Mouse (Mus musculus) monocyte, adult 5-6 weeks (primary cell): ENCODE measurements around the gene Ap1b1. TPM values are rescaled to one million over a fixed set of nuclear protein-coding genes. Genes with fewer than 3 reads are reported as not detected.

Source experiments
- ATAC-seq: fragments of 153-309, 156-312 bp; replicated peaks from 2 replicates; pipeline ENCODE4 v1.8.0; 2017; ENCODE audit warnings: mild to moderate bottlenecking; ENCODE audit not compliant: low TSS enrichment, insufficient number of reproducible peaks, severe bottlenecking, poor library complexity, low FRiP score
- total RNA-seq: library from RNA; stranded (forward); fragments of 200-1000, 200-491, 200-594 nt; gene quantifications from 3 replicates; pipeline ENCODE4 v1.2.3, GENCODE M21; 2017

Gene Ap1b1
- total RNA-seq, 1 experiment from 2014 or later: 22.9 TPM

DNA sequence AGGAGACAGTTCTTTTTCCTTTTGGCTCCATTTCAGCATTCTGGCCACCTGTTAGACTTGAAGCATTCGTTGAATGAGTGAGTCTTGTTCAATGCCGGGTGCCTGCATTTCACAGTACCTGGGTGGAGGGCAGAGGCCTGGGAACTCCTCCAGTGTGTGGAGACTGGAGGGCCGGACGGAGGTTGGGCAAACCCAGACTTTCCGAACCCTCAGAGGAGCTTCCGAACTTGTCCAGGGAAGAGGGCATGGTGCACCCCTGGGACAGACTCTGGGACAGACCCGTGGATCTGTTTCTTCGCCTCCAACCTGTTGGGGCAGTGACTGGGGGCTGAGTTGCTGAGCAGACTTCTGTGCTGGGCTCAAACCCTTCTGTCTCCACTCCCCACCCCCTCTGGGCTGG is 70.4 kb downstream of the Ap1b1 start:
- no peak for ATAC-seq

DNA sequence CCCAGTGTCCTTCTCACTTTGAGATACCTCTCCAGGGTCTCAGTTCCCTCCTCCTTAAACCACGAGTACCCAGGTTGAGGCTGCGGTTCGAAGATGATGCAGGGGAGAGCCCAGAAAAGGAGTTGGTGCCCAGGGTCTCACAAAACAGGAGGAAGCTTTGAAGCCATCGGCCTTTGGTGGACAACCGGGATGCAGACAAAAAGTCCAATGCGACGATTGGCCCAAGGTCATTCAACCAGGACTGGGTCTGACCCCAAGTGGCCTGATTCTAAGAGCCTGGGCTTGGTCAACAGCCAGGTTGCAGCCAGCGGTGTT is 70.9 kb downstream of the Ap1b1 start:
- no peak for ATAC-seq

DNA sequence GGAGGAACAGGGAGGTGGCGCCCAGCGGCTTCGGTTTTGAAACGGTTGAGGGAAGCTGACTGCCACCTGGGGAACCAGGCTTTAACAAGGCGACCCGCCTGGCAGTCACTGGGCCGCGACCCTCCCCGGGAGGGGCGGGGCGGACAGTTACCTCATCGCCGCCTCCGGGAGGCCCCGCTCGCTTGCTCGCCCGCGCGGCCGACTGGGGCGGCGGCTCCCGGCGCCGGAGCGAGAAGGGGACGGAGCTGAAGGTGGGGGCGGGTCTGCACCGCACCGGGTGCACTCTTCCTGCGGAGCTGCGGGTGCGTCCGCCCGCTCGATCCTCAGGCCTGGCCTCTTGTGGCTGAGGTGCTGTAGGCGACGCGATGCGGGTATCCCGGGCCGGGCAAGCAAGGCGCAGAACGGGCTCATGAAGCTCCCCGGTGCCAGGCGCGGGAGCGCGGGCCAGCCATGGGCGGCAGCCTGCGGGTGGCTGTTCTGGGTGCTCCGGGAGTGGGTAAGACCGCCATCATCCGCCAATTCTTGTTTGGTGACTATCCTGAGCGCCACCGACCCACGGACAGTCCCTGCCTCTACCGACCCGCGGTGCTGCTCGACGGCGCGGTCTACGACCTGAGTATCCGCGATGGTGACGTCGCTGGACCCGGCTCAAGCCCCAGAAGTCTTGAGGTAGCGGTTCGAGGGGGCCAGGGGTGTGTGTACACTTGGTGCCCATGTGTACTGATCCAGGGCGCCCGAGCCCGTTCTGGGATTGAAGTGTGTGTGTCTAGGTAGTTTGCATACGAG is 71.4 kb downstream of the Ap1b1 start, which contains the start of gene Rasl10a:
TSS of gene Rasl10a (plus strand) at position 273 of the 786 bp plus-strand sequence.
- ATAC-seq: no peak

DNA sequence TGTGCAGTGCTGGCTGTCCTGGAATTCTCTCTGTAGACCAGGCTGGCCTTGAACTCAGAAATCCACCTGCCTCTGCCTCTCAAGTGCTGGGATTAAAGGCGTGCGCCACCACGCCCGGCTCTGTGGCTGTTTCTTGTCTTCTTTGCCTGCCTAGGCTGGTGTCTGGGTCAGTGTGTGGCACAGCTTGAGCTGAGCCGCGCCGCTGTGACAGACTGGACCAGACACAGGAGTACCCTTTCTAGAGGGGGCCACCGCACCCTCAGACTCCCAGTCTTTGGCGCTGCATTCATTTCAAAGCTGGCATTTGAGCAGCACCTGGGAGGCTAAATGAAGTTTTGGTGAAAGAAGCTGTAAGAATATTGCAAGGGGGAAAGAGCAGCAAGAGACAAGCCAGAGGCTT is 72.2 kb downstream of the Ap1b1 start:
- ATAC-seq: no peak

DNA sequence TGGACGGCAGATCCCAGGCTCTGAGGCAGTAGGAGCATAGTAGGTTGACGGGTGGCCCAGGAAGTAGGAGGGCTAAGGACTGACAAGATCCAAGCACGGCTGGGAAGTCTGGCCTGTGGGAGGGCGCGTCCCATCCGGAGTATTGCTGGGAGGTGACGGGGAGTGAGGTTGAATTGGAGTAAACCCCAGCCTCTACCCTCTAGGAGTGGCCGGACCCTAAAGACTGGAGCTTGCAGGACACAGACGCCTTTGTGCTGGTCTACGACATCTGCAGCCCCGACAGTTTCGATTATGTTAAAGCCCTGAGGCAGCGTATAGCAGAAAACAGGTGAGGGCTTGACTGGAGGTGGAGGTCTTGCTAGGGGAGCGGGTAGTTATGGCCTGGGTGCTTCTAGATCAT is 72.6 kb downstream of the Ap1b1 start:
- no peak for ATAC-seq

DNA sequence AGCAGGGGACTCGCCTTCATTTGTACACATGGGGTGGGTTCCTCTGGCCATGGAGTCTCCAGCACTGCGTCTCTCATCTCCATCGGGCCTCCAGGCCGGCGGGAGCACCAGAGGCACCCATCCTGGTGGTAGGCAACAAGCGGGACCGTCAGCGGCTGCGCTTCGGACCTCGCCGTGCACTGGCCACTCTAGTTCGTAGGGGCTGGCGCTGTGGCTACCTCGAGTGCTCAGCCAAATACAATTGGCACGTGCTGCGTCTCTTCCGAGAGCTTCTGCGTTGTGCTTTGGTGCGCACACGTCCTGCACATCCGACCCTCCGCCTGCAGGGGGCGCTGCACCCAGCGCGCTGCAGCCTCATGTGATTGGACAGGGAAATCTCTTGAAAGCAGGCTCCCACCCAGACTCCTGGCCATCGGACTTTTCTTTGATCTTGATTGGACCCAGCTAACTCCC is 73.1 kb downstream of the Ap1b1 start:
- ATAC-seq: no peak

DNA sequence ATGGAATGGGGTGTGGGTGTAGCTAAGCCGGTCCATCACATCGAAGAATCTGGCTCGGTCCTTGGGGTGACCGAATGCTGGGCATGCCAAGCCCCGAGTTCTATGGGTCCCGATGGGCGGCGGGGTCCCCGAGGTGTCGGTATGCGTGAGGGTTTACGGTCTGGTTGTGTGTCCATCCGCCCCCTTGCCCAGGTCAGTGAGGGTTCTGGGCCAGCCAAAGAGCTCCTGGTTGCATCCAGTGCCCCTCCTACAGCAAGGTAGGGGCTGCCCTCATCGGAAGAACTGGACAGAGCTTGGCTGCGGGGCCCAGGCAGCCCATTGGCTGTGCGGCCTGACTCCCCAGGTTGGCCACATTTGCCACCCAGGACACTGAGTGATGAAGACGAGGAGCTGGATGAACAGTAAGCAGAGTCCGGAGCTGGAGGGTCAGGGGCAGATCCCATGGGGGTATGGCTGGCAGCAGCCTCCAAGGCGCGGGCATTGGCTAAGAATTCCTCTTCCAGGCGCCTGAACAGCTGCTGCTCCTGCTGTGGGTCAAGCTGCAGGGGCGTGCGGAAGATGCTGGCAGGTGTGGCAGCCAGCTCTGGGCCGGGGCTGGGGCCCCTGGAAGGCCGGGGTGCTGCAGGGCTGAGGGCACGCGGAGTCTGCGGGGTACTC is 74.3 kb downstream of the Ap1b1 start:
- no peak for ATAC-seq

DNA sequence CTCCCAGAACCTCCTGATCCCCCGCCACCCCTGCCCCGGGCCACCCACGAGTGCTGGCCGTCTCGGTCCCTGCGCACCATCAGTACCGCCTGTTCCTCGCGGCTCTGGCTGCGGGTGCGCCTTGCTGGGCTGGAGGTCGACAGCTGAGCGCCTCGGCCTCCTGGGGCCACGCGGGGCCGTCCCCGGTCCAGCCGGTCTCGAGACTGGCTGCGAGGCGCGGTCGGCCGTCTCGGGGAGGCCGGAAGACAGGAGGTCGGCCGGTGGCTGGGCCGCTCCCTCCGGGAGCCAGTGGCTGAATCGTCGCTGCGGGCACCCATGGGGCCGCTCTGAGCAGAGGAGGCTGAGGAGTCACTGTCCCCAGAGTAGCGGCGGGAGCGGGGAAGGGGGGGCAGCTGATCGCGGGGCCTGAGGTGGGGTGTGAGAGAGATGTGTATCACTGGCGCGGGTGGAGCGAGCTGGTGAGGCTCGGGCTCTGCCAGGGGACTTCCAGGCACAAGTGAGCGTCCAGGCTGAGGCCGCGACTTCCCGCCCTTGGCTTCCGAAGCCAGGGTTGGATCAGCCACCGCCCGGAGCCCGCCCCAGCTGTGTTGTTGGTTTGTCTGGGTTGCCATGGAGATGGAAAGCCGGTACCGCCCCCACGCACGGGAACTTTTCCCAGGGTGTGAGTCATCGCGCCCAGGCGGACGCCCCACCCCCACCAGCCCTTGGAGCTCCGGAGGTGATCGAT is 75.0 kb downstream of the Ap1b1 start:
- 0 out of 2 replicates have a peak, but pooled peaks have one; percentile 33 for ATAC-seq

DNA sequence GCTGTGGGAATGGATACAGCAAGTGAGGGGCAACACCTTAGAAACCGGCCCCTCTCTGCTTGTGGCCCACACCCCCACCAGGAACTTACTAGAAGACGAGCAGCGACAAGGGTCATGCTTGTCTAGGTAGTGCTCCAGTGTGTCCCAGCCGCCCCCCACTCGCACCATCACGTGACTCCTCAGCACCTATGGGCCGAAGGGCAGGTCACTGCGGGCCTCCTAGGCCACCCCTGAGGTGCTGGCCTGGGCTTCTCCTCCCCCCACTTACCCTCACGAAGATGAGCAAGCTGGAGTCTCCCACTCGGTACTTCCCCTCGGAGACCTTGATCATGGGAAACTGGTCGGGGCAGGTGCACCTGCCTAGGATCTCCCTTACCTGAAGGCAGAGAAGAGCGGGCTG is 75.7 kb downstream of the Ap1b1 start:
- no peak for ATAC-seq

DNA sequence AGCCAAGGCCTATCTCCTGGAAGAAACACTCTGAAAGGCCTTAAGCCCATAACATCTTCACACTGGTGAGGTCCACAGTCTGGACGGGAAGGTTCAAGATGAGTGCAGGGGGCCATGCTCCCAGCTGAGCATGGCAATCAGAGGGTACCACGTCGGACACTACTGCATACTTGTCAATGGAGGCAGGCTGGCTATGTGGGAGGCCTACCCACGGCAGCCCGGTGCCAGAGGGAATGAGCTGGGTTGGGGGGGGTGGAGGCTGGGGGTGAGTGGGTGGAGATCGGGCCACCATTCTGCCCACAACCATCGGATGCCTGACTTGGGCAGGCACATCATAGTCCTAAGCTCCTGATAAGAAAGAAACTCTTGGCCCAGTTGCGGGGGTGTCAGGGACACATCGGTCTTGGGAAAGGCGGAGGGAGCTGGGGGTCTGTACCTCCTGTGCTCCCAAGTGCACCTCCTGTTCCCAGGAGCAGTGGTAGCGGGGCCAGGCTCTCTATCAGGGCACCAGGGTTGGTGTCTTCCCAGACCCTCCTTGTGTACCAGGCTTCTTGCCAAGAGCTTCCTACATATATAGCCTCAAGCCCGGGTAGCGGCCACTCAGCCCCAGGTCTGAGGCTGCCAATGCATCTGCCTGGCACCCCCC is 76.4 kb downstream of the Ap1b1 start:
- no peak for ATAC-seq

DNA sequence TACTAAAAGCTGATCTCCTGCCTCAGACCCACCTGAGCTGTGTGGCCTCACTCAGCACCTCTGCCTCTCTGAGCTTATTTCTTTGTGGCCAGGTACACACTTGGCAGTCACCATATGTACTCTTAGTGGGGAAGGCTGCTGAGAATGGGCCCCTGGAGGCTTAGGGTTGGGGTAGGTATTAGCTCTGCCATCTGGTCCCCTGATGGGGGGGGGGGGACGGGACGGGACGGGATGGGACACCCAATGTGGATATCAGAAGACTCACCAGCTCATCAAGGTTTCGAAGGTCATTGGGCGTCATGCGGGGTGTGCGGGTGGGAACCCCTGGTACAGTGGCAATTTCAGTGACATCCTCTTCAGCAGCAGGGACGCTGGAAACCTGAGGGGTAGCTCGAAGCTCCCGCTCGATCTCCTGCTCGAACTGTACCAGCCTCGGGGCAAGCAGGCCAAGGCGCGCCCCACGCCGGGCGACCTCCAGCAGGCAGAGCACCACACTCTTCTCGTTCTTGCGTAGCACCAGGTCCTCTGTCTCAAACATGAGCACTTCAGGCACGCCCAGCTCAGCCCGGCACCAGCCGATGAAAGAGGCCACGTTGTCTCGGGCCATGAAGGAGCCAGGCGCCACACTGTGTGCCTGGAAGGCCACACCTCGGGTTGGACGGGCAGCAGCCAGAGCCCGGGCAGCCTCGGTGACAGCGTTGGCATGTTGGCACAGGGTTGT is 77.1 kb downstream of the Ap1b1 start:
- ATAC-seq: no peak

DNA sequence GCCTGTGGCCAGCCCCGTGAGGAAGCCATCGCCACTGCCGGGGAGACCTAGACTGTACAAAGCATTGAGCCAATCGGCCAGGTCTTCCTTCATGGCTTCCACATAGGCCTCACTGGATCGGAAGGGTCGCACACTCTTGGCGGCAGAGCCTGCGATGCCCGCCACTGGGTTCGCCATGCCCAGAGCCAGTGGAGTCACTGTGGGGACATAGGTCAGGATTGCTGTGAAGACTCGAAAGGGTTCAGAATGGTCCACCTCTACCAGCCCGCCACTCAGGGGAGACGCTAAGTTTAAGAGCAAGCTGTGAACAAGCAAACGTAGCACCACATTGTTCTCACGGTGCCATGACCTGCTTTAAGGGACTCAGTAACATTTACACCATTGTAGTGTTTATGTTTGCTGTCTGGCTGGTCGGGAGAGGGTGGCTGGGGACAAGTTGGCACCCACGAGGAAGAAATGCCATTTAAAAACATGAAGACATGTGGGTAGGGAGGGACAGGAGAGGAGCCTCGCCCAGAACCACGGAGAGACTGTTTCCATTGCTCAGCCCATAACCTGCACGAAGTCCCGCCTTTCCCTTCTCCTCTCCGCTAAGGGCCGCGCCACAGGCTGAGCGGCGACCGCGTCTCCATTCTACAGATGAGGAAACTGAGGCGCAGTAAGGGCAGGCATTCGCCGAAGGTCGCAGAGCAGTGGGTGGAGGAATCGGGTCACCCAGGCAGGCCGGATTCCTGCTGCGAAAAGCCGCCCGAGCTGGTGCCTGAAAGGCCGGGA is 77.8 kb downstream of the Ap1b1 start:
- ATAC-seq: no peak

DNA sequence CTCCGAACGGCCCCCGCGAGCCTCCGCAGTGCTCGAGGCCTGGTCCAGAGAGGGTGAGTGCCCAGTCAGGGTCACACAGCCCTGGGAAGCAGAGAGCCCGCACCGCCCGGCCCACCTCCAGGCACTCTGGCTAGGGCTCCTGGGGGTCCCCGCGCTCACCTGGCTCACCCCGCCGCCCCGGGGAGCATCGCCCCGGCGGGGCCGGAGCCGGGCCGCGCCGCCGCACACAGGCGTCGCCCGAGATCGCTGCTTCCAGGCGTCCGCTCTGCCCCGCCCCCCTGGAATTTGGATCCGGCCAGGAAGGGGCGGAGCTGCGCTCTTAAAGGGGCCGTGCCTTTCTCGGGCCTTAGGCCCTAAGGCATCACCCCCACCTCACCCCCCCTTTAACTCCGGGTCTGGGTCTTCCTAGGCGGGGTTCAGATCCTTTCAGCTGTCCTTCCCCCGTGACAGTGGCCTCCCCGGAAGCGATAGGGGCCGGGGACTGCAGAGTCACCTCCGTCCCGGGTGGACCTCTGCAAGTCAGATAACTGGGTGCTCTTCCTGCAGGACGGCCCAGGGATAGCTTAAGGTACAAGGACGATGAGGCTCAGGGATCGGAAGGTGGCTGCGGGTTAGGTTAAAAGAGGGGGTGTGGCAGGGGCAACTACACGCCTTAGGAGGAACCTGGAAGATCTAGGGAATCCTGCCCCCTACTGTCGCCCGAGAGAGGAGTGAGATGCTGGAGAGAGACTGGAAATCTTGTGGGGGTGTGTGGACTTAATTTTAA is 78.6 kb downstream of the Ap1b1 start, which contains the start of gene Gas2l1:
TSS of gene Gas2l1 (minus strand) at position 272 of the 766 bp plus-strand sequence.
- peak; percentile 24; the same call in 1 of the 2 replicates for ATAC-seq

DNA sequence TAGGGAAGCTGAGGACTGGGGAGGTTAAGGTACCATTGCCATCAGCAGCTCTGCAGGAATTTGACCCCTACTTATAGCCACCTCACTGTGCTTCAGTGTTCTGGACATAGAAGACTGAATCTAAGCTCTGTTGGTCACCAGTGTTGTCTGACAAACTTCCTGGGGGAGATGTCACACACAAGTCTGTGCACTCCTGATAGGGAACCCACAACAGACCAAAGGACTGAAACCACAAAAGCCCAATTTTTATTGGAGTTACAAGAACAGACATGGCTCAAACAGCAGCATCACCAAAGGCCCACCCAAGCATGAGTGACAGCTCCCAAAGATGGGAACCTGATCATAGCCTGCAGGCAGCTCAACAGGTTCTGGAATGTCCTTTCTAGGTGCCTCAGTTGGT is 80.4 kb downstream of the Ap1b1 start:
- ATAC-seq: no peak

DNA sequence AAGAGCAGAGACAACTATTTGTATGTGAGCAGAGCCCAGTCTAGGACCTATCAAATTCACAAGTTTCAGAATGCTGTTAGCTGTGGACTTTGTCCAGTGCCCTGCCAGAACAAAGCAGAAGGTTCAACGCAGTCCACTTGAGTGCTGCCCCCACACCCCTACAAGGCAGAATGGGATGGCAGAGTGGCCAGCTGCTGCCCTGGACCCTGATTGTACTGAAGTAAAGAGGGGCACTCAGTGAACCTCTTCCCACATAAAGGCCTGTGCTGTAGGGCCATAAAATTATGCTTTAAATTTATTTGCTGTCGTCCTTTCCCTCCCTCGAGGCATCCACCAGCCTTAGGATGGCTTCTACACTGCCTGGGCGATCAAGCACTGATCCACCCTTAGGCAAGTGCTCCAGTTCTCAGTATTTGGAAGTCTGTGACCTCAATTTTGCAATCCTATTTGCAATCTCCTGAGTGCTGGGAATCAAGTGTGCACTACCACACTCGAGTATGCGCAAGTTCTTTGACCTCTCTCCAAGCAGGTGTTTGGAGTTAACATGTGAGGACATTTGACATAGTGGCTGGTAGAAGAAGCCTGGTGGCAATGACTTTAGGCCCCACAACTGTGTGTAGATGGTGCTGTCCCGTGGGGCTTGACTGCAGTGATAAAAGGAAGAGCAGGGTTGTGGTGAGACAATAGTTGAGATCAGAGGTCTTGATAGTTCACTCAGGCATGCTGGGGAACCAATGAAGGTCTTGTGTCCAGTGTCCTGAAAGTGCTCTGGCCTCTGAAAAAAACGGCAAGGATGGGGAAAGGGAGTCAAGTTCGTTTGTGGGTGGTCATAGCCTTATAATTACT is 81.7 kb downstream of the Ap1b1 start:
- ATAC-seq: no peak

DNA sequence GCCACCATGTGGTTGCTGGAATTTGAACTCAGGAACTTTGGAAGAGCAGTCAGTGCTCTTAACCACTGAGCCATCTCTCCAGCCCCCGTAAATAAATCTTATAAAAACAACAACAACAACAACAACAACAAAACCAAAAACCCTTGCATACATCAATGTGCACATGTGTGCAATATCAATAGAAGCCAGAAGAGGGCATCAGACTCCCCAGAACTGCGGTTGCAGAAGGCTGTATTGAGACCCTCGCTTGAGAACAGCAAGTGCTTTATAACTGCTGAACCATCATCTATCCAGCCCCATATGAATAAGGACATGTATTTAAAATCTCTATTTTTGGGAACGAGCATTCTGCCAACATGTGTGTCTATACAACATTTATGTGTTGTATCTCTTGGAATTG is 88.3 kb downstream of the Ap1b1 start:
- ATAC-seq: no peak
